Mouse (Mus musculus) frontal cortex, adult 2 months (tissue): Measurements from ENCODE around the gene Zfp799. TPM values are rescaled to one million over a fixed set of nuclear protein-coding genes. Genes with fewer than 3 reads are reported as not detected.
"Not testable (repeated sequence)": the region's sequence is repeated elsewhere in the genome, so short reads cannot be mapped to it uniquely, and the experiment has no call there.

Experiments used
- DNase-seq, 2 experiments: peaks; one replicate each; pipeline ENCODE4 v3.0.0; 2022; ENCODE audit warnings: low spot score in 1 of 2; ENCODE audit errors: extremely low spot score in 1 of 2
- polyA plus RNA-seq: library from polyadenylated mRNA; depleted of rRNA; stranded (reverse); fragments of >200 nt; gene quantifications from 2 replicates; pipeline ENCODE4 v1.2.3, GENCODE M21; 2012; rRNA removed

The Zfp799 gene
- polyA plus RNA-seq, result 13.1 and 14.0 TPM in 2 replicates

DNA sequence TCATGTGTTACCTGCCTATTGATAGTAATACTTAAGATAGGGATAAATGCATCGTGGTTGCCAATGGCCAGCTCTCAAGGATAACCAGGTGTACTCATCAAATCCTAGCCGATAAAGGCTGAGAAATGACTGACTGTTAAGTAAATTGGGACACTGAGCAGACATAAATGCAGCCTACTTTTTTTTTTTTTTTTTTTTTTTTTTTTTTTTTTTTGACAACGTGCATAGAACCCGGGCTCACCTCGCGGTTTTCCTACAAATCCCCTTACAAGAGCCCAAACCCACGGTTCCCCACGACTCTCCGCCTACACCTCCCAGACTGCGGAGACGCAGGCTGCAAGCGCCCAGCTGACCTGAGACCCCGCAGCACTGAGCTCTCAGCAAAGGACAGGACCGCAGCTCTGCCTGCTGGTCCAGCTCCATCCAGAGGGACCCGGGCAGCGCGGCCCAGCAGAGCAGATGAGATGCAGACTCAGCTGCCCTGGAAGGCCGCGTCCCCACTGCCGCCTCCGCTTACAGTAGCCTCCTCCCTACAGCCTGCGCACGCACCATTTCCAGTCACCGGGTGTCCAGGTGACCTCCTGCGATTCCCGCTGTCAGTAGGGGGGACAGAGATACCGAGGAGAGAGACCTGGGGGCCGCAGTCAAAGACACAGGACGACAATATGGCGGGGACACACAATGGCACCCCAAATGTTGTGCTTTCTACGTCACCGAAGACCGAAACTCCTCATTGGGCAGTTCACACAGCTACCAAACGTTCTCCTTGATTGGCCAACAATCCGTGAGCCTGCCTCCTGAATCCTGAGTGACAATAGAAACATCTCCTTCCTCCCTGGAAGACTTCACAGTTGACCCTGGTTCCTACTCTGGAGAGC, at the start of gene Zfp799:
Gene Zfp799, minus strand, starts transcription at position 722 of the 878 bp plus-strand sequence.
- peak; percentile 87 to 90 for DNase-seq

DNA sequence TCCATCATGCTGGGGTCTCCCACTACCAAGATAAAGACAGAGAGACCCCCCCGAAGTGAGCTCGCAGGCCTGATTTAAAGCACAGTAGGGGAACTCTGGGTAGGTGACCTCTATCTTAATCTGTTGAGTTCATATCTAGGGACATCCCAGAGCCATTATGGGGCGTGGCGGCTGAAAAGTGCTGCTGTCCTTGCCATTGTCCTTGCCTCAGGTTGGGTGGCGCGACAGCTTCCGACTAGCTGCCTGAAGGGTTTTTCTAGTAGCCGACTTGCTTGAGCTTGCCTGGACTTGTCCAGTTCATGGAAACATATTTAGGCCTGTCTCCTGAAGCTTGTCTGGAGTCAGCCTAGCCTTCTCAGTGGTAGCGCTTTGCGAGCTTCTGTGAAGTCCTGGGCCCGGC, 48.7 kb upstream of the Zfp799 start:
- no peak for DNase-seq

DNA sequence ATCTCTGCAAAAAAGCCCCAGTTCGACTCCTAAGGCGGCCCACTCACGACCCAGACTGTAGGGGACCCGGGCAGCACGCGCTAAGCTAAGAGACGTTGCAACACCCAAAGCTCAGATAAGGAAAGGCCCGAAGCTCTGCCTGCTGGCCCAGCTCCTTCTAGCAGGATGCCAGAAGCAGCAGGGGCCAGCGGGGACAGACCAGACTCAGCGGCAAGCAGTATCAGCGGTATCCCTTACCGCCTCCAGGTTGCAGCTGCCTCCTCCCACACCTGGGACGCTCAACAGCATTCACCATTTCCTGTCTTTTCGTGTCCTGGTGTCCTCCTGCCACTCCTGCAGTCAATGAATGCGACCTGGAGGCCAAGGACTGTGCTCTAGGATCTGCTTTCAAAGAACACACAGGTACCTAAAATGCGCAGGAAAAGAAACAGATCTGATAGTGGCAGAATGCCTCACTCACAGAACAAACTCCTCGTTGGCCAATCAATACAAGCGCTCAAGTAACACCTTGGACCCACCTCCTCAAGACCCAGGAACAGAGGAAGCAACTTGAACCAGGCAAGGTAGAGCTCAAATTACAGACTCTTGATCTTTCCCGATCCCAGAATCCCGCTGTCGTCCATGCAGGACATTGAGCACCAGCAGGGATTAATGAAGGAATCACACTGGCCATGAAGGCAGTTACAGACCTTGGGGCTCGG, 47.6 kb upstream of the Zfp799 start:
- DNase-seq, result no peak

DNA sequence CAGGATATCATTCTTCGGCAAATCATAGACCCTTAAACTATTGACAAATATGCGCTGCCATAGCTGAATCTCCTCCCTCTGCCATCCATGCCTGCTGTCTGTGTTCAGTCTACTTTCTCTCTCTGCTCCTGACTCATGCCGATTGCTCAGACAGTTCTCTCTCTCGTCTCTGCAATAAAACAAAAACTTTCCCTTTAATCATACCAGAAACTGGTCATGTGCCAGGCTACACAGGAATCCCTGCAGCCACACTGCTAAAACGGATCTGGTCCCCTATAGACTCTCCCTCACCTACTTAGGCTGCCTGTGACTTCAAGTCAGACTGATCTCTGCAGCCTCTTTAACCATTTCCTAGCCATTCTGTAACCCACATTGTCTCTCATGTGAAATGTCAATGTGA, 42.6 kb upstream of the Zfp799 start:
- DNase-seq, result peak in 1 of 2 experiments; percentile 5

DNA sequence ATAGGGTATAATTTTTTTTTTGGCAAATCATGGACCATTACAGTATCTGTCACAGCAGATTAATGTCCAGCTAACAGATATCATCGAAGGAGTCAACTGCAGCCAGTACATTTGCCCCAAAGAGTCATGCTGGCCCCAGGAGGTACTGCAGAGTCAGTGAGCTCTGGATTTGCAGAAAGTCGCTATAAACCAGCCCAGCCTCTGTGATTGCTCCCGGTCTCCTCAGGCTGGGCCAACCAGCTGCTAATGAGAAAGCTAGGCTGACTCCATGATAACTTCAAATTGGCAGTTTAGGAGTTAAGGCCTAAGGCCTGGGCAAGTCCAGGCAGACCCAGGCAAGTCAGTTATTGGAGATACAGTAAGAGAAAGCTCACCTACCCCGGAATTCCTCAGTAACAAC, 42.0 kb upstream of the Zfp799 start:
- DNase-seq, result no peak

DNA sequence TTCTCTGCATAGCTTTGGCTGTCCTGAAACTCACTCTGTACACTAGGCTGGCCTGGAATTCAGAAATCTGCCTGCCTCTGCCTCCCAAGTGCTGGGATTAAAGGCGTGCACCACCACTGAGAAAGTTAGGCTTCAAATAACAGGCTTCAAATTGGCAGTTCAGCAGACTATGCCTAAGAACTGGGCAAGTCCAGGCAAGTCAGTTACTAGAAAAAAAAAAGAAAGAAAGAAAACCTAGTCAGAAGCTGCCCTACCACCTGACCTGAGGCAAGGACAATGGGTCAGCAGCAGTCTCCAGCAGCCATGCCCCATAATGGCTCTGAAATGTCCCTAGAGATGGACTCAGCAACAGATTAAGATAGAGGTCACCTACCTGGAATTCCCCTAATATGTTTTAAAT, 41.4 kb upstream of the Zfp799 start:
- DNase-seq, result no peak

DNA sequence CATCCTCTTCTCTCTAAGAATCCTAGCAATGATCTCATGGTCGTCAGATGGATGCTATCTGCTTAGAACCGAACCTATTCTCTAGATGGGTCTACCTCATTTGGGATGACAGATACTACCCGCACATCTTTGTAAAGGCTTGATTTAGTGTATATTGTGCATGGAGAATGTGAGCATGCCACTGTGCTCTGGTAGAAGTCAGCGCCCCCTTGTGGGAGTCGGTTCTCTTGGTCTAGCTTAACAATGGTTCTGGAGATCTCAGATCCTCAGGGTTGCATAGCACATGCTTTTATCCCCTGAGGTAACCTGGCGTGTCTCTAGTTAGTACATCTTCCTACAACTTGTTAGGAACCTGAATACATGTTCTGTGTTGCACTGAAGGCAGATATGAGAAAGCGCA, 37.2 kb upstream of the Zfp799 start:
- not testable (repeated sequence) for DNase-seq

DNA sequence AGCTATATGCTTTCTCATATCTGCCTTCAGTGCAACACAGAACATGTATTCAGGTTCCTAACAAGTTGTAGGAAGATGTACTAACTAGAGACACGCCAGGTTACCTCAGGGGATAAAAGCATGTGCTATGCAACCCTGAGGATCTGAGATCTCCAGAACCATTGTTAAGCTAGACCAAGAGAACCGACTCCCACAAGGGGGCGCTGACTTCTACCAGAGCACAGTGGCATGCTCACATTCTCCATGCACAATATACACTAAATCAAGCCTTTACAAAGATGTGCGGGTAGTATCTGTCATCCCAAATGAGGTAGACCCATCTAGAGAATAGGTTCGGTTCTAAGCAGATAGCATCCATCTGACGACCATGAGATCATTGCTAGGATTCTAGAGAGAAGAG, 26.7 kb upstream of the Zfp799 start:
- not testable (repeated sequence) for DNase-seq

DNA sequence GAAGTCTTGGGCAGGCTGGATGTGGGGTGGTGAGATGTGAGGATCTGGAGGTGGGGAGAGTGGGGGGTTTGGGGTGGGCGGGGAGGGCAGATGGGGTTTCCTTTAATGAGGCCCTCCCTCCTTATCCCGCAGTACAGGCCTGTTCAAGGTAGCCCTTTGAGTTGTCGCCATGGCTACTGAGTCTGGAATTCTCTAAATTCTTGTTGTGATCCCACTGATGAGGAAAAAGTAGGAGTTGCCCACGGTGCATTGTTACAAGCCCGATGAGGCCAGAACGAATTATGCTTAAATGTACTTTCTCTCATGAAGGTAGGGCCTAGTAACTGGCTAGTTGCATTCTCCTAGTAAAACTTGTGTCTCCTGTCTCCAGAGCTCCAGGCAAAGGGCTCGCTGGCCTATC, 21.5 kb upstream of the Zfp799 start:
- DNase-seq, result no peak

DNA sequence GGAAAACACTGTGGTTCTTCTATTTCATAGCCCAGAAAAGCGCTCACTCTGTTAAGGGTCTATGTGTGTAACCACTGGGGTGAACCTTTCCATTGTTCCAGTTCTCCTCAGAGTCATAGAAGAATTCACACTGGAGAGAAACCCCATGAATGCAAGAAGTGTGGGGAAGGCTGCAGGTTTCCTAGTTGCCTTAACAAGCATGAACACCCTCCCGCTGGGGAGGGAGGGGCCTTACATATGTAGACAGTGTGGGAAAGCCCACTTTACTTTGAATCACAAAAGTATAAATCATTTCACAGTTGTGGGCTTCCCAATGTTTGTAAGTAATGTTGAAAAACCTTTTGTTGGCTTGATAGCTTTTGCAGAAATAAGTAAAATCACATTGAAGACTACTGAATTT, 11.3 kb upstream of the Zfp799 start:
- DNase-seq, result no peak

DNA sequence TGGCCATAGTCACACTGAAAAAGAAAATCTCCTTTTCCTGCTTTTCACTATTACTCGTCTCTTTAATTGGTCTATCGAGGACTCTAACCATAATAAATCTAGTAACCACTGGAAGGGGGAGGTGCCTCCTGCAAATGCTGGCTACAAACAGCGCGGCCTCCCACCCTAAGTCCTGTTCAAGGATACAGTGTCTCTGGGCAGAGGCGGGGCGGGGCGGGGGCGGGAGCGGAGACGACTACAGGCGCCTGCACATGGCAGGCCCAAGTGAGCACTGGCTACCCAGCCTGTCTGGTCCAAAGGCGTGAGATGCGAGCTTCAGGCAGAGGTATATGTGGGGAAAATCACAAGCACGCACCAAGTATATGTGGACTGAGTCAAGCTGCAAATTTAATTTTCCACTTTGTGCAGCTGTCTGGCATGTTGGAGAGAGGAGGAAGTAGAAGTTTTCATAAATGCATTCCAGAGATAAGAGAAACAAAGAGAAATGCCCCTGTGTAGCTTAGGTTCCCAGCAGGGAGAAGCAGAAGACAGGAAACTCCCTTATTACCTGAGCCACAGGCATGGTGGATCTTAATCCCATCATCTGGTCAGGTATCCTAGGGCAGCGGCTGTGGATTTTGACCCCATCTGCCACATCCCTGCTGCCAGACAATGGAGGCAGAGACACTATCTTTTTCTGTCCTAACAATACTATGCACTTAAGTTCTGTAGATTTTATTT, 9.2 kb upstream of the Zfp799 start:
- DNase-seq, result no peak

DNA sequence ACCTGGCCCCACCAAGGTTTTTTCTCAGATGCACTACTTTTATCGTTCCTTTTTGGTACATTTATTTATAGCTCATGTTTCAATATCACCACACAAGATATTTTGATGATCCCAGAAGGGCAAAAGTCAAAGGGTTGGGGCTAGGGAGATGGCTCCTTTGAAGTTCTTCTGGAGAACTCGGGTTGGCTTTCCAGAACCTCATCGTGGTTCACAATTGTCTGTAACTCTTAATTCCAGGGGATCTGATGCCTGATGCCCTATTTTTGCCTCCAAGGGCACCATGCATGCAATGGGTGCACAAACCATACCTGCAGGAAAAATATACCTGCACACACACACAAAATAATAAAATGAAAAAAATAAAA, 339 bp upstream of the Zfp799 start:
- DNase-seq, result no peak

DNA sequence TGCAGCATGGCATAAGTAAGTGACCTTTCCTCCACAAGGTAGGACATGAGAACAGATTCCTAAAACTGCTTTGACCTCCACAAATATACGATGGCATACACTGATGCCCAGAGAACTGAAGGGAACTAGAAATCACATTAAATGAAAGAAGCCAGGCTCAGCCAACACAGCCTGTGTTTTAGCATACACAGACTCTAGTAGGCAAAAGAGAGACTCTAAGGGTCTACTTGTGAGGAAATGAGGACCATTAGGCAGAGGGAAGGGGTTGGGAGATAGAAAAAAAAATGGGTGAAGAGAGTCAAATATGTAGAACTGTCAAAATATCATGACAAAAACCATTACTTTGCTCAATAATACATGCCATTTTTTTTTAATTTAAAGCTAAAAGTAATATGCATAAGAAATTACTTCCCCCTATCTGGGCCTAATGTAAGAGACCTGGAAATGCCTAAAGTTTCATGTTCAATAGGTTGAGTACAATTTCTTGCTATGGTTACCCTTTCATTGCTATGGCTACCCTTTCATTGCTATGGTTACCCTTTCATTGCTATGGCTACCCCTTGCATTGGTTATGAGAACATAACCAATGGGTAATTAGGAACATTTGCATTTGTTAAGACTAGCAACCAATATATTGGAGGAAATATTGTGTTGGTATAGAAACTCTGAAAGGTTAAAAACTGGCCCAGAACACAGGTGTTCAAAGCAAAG, 13.8 kb downstream of the Zfp799 start:
- no peak for DNase-seq

DNA sequence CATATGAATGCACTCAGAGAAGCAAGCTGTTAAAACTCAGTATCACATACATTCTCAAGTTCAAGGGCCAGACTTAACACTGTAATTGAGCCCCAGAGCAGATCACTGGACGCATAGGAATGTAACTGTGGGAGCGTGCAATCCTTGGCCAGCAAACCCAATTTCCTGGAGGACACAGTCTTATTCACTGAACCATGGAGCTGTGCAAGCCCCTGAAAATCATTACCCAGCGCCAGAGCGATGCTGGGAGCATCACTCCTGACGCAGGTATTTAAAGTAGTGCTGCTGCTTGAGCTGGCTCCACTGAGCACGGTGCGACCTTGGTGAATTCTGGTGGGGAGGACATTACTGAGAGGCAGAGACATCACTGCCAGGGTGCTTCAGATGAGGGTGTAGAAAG, 15.9 kb downstream of the Zfp799 start:
- no peak for DNase-seq

DNA sequence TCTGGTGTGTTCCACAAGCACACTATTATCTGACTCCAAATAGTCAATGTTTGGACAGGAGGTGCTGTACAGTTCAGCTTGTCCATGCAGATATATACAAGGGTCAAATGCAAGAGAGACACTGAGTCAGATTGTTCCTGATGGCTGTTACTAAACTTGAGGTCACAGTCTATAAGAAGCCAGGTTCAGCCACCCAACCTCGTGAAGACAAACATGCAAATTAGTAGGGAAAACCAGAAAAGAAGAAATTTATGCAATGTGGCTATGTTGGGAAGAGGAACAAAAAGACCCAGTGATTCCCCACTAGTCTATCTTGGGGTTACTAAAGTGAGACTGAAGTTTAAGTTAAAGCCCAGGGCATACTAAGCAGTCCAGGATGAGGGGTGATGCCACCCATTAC, 19.4 kb downstream of the Zfp799 start:
- no peak for DNase-seq

DNA sequence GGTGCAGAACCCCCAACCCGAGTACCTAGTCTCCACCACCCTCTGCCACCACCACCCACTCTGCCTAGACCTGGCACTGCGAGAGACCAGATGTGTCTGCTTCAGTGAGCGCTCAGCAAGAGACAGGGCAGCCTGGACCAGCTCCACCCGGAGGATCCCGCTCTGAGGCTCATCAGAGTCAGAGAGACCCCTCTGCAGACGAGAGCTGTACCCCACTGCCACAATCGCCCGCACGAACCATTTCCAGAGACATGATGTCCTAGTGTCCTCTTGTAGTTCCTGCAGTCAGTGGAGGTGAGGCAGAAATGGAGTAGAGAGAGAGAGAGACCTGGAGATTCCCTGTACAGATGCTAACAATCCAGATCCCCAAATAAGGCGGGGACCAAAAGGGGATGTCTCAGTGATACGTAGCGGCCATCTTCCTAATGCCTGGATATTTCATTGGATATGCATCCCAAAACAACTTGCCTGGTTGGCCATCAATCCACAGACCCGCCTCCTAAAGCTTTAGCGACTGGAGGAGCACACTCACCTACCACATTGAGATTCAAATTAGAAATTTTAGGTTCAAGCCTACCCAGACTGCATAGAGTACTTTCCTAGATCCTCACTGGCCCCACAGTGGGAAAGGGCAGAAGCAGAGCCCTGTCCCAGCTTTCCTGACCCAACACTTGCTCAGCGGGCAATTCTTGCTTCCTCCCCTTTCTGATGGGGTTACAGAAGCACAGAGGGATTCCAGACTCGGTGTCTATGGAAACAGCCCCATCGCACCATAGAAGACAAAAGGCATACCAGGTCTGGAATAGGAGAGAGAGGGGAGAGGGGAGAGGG, 20.3 kb downstream of the Zfp799 start, which contains the start of gene Zfp811:
Gene Zfp811, minus strand, starts transcription at position 388 of the 831 bp plus-strand sequence.
- peak; percentile 60 to 76 for DNase-seq

DNA sequence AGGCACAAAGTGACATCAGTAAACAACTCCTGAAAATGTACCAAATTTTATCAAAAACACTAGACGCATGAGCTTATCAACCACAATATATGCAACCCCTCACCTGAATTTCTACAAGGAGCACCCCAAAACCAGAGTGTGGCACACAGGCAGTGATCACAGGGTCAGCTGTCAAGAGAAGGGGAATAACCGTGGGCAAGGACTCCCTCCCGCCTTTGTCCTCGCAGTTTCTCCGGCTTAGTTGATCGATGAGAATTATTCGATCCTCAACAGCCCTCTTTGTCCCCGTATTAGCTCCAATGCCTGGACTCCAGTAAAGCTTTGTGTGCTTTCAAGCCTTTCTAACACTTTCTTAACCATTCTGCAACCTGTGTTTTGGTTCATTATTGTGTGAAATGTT, 21.1 kb downstream of the Zfp799 start:
- no peak for DNase-seq

DNA sequence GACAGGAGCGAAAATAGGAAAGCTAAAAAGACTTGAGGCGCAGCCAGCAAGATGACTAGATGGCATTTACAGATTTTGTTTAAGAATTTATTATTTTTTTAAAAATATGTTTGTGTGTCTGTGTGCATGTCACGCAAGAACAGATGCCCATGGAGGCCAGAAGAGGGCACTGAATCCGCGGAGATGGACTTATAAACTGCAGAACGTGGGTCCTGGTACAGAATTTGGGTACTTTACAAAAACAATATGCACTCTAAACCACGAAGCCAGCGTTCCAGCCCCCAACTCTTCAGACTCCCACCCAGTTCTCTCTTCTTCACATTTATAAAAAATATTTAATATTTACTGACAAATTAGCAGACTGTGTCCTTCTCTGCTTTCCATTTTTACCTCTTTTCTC, 40.8 kb downstream of the Zfp799 start:
- no peak for DNase-seq

DNA sequence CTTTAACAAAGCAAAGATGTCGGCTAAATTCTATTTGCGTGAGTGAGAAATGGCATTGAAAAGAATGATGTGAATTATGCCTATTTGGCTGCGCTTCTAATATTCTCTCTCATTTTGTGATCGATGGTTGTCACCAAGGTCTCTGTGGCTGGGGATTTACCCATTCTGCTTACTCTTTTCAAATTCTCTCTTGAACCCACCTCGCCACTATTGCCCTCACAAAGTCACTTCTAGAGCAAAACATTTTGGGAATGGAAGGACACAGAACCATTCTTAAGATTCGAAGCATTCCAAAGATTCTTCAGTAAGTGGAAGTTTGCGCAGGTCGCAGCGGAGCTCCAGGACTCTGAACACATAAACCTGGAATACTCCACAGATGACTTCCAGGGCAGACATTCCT, 41.5 kb downstream of the Zfp799 start:
- DNase-seq, result no peak

DNA sequence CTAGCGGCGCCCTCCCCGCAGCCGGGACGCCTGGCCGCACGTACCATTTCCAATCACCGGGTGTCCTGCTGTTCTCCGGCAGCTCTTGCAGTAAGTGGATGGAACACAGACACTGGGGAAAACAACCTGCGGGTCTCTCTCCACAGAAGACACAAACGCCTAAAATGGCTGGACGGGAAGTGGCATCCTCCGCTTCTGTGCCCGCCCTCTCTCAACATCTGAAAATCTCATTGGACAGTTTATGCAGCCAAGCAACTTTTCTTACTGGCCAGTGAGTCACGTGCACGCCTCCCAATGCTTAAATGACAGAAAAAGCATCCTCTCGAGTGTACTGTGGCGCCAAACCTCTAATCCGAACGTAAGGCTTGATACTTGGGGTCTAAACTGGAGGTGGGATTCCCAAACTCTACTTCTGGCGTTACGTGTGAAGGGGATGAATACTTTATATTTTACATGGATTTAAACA, 41.9 kb downstream of the Zfp799 start, which contains the start of gene Zfp871:
Gene Zfp871, minus strand, starts transcription at position 194 of the 466 bp plus-strand sequence.
- DNase-seq, result peak; percentile 90 to 93
